Mouse (Mus musculus): ENCODE results near the gene Sesn1.

The Sesn1 gene

GRCm38 (mm10) chr10:41871564-41871963, 61.8 kb downstream of the Sesn1 start:
- DNase-seq (ENCODE audit: low spot score in 2 of 2): no peak

DNA sequence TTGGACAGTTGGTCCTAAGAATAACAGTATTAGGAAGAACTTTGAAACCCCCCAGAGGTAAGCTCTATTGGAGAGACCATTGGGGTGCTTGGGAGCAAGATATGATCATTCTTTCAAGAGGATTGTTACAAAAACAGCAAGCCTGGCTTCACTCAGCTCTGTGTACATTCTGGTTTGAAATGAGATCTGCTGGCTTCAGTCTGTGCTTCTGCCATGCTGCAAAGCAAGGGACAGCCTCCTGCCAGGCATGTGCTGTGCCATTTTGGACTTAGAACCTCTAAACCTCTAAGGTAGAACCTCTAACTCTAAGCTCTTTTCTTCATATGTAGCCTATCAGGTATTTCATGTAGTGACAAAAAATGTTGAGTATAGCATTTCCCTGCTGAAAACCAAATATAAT, 65.9 kb downstream of the Sesn1 start:
- no peak for DNase-seq (ENCODE audit: low spot score in 2 of 2)

- DNase-seq (ENCODE audit: low spot score in 2 of 2): no peak
These were observed 68.6 kb downstream of the Sesn1 start for GRCm38 (mm10) chr10:41878344-41878743.

DNA sequence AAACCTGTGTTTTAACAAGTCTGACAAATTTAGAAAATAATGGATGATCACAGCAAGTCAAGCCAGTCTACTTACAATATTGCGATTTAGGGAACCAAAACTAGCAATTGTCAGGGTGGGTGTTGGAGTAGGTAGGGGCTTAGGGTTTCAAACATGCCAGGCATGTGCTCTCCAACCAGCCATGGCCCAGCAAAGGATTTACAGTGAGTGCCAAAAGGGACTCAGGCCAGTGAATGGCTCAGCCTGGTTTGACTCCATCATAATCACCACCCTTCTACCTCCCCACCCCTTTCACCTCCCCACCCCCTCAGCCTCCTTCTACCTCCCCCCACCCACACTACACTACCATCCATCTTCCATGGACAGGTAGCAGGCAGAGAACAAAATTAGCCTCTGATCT, 69.9 kb downstream of the Sesn1 start:
- DNase-seq (ENCODE audit: low spot score in 2 of 2): no peak

DNA sequence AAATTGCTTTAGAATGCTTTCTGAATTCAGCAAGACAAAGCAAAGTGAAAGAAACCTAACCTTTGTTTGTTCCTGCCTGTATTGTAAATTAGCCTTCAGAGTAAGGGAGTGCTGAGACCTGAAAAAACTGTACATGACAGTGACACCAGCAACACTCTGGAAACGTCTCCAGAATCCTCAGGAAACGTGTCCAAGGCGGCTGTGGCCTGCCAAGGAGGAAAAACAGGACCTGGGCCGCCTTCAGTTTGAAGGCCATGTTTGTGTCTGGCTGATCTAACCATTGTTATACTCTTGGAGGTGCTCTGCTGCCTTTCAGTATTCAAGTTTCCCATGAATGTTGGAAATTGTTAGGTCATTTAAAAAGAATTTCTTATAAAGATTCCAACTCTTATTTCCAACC, 70.5 kb downstream of the Sesn1 start:
- DNase-seq (ENCODE audit: low spot score in 2 of 2): no peak

- no peak for DNase-seq (ENCODE audit: low spot score in 2 of 2)
These were observed 71.0 kb downstream of the Sesn1 start for GRCm38 (mm10) chr10:41880777-41881176.

- DNase-seq (ENCODE audit: low spot score in 2 of 2): no peak
These were observed 71.7 kb downstream of the Sesn1 start for GRCm38 (mm10) chr10:41881438-41881837.

- DNase-seq (ENCODE audit: low spot score in 2 of 2): no peak
These were observed 74.2 kb downstream of the Sesn1 start for GRCm38 (mm10) chr10:41883741-41884575.

- DNase-seq (ENCODE audit: low spot score in 2 of 2): peak; percentile 93 to 95
These were observed 77.5 kb downstream of the Sesn1 start for GRCm38 (mm10) chr10:41887080-41887821.

DNA sequence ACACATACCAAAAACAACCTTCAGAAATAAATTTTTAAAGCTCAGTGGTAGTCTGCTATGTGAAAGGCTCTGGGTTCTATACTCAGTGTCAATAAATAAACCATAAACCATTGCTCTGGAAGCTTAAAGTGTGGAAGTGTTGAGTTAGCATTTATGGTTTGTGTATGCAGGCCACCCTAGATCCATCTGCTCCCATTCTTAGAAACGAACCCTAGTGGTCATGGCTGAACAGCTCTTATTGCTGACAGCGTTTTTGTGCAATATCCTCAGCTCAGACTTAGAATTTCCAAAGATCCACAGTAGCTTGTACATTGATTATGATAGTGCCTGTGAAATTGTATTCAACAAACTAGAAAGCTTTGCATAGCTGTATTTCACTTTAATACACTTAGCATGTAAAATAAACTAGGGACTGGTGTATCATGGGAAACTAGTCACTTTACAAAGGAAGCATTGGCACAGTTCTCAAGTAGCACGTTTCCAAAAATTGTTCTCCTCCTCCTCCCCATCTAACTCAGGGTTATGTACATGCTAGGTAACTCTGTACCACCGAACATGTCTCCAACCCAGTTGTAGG, 78.7 kb downstream of the Sesn1 start:
- peak; percentile 49 to 61 for DNase-seq (ENCODE audit: low spot score in 2 of 2)

DNA sequence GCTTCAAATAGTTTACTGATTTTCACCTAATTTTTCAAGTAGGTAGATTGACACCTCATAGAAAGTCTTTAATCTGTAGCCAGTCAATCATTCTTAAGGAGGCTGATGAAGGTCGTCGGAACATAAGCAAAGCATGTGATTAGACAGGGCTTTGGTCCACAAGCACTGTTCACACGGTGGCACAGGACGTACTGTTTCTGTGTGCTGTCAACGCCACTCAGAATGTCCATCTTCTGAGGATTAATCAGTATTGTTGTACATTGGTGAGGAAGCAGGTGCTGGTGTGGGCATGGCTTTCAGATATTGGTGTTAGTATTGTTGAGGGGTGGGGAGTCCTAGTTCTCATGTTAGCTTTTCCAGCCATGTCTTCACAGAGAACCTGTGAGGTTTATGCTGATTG, 79.8 kb downstream of the Sesn1 start:
- peak in 1 of 2 experiments; percentile 49 for DNase-seq (ENCODE audit: low spot score in 2 of 2)

DNA sequence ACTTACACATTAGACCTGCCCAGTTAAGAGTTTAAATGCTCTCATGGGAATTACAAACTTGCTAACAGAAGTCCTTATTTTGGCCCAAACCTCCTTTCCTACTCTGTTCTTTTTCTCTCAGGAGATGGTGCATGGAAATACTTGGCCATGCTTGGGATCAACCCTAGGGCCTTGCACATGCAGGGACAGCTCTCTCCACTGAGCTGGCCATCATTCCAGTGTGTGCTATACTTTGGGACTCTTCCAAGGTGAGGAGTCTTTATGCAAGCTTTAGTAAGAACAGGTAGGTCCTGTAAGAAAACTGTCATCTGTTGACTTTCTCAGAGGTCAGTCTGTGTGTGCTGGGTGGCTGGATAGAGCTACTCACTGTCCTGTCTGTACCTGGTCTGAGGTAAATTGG, 80.8 kb downstream of the Sesn1 start:
- no peak for DNase-seq (ENCODE audit: low spot score in 2 of 2)

- DNase-seq (ENCODE audit: low spot score in 2 of 2): no peak
These were observed 81.6 kb downstream of the Sesn1 start for GRCm38 (mm10) chr10:41891312-41891711.

- DNase-seq (ENCODE audit: low spot score in 2 of 2): peak; percentile 49 to 64
These were observed 84.0 kb downstream of the Sesn1 start for GRCm38 (mm10) chr10:41893433-41894411.

- DNase-seq (ENCODE audit: low spot score in 2 of 2): no peak
These were observed 86.7 kb downstream of the Sesn1 start for GRCm38 (mm10) chr10:41896425-41896824.

DNA sequence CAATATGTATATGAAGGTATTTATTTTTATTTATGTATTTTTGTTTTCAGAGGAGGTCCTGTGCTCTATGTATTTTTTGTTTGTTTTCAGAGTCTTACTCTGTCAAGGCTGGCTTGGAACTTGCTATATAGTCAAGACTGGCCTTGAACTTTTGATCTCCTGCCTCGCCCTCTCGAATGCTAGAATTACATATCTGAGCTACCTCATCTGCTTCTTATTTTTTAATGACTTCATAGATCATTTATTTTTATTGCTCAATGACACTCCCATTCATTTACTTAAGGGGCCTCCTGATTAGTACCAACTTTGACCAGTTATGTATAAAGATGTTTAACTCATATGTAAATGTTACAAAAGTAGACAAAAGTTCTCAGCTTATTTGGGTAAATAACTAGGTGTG, 87.1 kb downstream of the Sesn1 start:
- no peak for DNase-seq (ENCODE audit: low spot score in 2 of 2)

- DNase-seq (ENCODE audit: low spot score in 2 of 2): no peak
These were observed 91.7 kb downstream of the Sesn1 start for GRCm38 (mm10) chr10:41901456-41901855.

- peak in 1 of 2 experiments; percentile 42 for DNase-seq (ENCODE audit: low spot score in 2 of 2)
These were observed 92.1 kb downstream of the Sesn1 start for GRCm38 (mm10) chr10:41901864-41902263.

GRCm38 (mm10) chr10:41907473-41907872, 97.7 kb downstream of the Sesn1 start:
- no peak for DNase-seq (ENCODE audit: low spot score in 2 of 2)

DNA sequence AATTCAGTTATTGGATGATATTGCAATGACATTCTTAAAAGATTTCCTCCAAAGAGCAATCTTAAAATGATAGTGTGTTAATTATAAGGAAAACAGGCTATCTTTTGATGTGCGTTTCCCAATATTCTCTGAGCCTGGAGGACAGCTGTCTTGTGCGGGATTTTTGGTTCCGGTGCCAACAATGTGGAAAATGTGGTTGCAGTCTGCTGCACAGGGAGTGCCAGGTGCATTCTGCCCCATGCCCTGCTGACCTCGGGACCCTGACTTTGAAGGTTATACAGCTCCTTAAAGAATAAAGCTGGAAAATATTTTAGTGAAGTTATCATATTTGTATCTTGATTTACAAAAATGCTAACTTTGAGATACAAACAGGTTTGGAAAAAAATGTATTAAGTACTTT, 98.2 kb downstream of the Sesn1 start:
- DNase-seq (ENCODE audit: low spot score in 2 of 2): no peak

GRCm38 (mm10) chr10:41908899-41909298, 99.2 kb downstream of the Sesn1 start:
- DNase-seq (ENCODE audit: low spot score in 2 of 2): no peak
